Mouse (Mus musculus) cerebellum, adult 2 months (tissue): ENCODE measurements around the gene Gm28036. TPM values are rescaled to one million over a fixed set of nuclear protein-coding genes. Genes with fewer than 3 reads are reported as not detected.
"Not testable (repeated sequence)": the region's sequence is repeated elsewhere in the genome, so short reads cannot be mapped to it uniquely, and the experiment has no call there.

Source experiments
- DNase-seq, 2 experiments: peaks; one replicate each; pipeline ENCODE4 v3.0.0; 2021
- H3K27ac ChIP-seq: fragments of 200-500 bp; 2 replicates; pipeline ENCODE4 v1.5.1; 2012; ENCODE audit warnings: low read length, control low read depth, inconsistent platforms; ENCODE audit not compliant: insufficient read depth
- H3K27me3 ChIP-seq: fragments of 200-500 bp; 2 replicates; pipeline ENCODE4 v1.6.1; 2012; ENCODE audit warnings: inconsistent platforms, mild to moderate bottlenecking, low read length, moderate library complexity; ENCODE audit not compliant: control insufficient read depth, insufficient read depth
- H3K4me1 ChIP-seq: fragments of 200-500 bp; 2 replicates; pipeline ENCODE4 v1.6.1; 2011; ENCODE audit warnings: low read length; ENCODE audit not compliant: control insufficient read depth, insufficient read depth
- H3K4me3 ChIP-seq: fragments of 200-500 bp; replicated peaks from 2 replicates; pipeline ENCODE3; 2011; ENCODE audit warnings: mild to moderate bottlenecking, low read depth, low read length, control low read depth; ENCODE audit not compliant: insufficient read depth
- CTCF ChIP-seq: fragments of 200-500 bp; IDR thresholded peaks from 2 replicates; pipeline ENCODE4 v1.5.1; 2011; ENCODE audit warnings: low read depth, mild to moderate bottlenecking, control low read depth, low read length, moderate library complexity, borderline replicate concordance; ENCODE audit not compliant: insufficient read depth
- POLR2A ChIP-seq: fragments of 200-500 bp; IDR thresholded peaks from 2 replicates; pipeline ENCODE4 v1.6.1; 2011; ENCODE audit warnings: low read length, control low read depth, borderline replicate concordance; ENCODE audit not compliant: insufficient read depth
- WGBS: fragments of 180-500 bp; shearing (Covaris S2); methylation state at CpG from one replicate; pipeline ENCODE4 v1.1.7; 2018; 5-methylcytosine and 5-hydroxymethylcytosine counted together
- polyA plus RNA-seq: library from polyadenylated mRNA; depleted of rRNA; stranded (reverse); fragments of >200 nt; gene quantifications from 2 replicates; pipeline ENCODE4 v1.2.3, GENCODE M21; 2012

Gm28036 gene
- polyA plus RNA-seq, 1 experiment = 5.7 TPM

GRCm38 (mm10) chr2:156143953-156144724 lies 17.2 kb upstream of the Gm28036 start, which contains the start of the genes Romo1 and Nfs1:
Gene Romo1, plus strand, starts transcription at chr2:156144039.
Gene Nfs1, minus strand, starts transcription at chr2:156144186.
- Histone ChIP-seq H3K27me3 (no peaks in the 10 kb centered on the region), H3K4me3 (peak within 1 kb of the TSS; percentile 85), H3K4me1 (no peaks in the 10 kb centered on the region), H3K27ac (peak within 1 kb of the TSS; percentile 54; the same call in 1 of the 2 replicates)
- peak; percentile 88 to 91 for DNase-seq
- WGBS = under 1% methylated on average over 70 of the region's 70 CpGs
- TF ChIP-seq POLR2A (peak; percentile 70; the same call in 1 of the 2 replicates), CTCF (peak; percentile 9; the same call in 1 of the 2 replicates)

- TF ChIP-seq POLR2A (no peak), CTCF (no peak)
- DNase-seq = no peak
- Histone ChIP-seq H3K4me3 (peak overlapping the region; percentile 85), H3K27ac (no peak overlapping the region), H3K27me3 (no peaks in the 10 kb centered on the region), H3K4me1 (no peaks in the 10 kb centered on the region)
- 1% methylated on average over 16 of the region's 16 CpGs for WGBS
Observed at GRCm38 (mm10) chr2:156143367-156143766, 16.5 kb upstream of the Gm28036 start.

GRCm38 (mm10) chr2:156142820-156143219 lies 15.9 kb upstream of the Gm28036 start:
- peak overlapping the region; percentile 85 for H3K4me3 ChIP-seq
- 74% methylated on average over 2 of the region's 2 CpGs for WGBS
- no peak overlapping the region for H3K27ac ChIP-seq

GRCm38 (mm10) chr2:156135695-156136094 lies 8.8 kb upstream of the Gm28036 start:
- TF ChIP-seq POLR2A (no peak), CTCF (peak; percentile 38; the same call in 1 of the 2 replicates)
- H3K27ac ChIP-seq = no peak overlapping the region
- no peak for DNase-seq
- H3K4me3 ChIP-seq = no peak overlapping the region
- no peaks in the 10 kb centered on the region for H3K27me3 ChIP-seq
- no peaks in the 10 kb centered on the region for H3K4me1 ChIP-seq
- 89% methylated on average over 6 of the region's 6 CpGs for WGBS

More at GRCm38 (mm10) chr2:156142820-156143219, 15.9 kb upstream of the Gm28036 start:
- no peaks in the 10 kb centered on the region for H3K27me3 ChIP-seq
- H3K4me1 ChIP-seq = no peaks in the 10 kb centered on the region
- no peak for TF ChIP-seq POLR2A
- no peak for TF ChIP-seq CTCF
- DNase-seq = no peak

GRCm38 (mm10) chr2:156134161-156134560 lies 7.3 kb upstream of the Gm28036 start:
- whole genome bisulfite sequencing = 92% methylated on average over 5 of the region's 5 CpGs
- TF ChIP-seq CTCF (no peak), POLR2A (no peak)
- Histone ChIP-seq H3K27me3 (no peaks in the 10 kb centered on the region), H3K4me1 (no peaks in the 10 kb centered on the region), H3K4me3 (no peak overlapping the region), H3K27ac (no peak overlapping the region)
- DNase-seq = no peak

- H3K4me3 ChIP-seq = no peak overlapping the region
- DNase-seq = no peak
- no peaks in the 10 kb centered on the region for H3K4me1 ChIP-seq
- 92% methylated on average over 5 of the region's 5 CpGs for WGBS
- no peak overlapping the region for H3K27ac ChIP-seq
- no peaks in the 10 kb centered on the region for H3K27me3 ChIP-seq
- no peak for TF ChIP-seq POLR2A
- no peak for TF ChIP-seq CTCF
Observed at GRCm38 (mm10) chr2:156123731-156124130, 3.2 kb downstream of the Gm28036 start.

GRCm38 (mm10) chr2:156119566-156119965 lies 7.3 kb downstream of the Gm28036 start:
- Histone ChIP-seq H3K27me3 (no peaks in the 10 kb centered on the region), H3K4me1 (no peaks in the 10 kb centered on the region), H3K4me3 (no peak overlapping the region), H3K27ac (no peak overlapping the region)
- DNase-seq = no peak
- TF ChIP-seq POLR2A (no peak), CTCF (no peak)

- 14% methylated on average over 5 of the region's 5 CpGs for WGBS
- peak overlapping the region; percentile 83 for H3K4me3 ChIP-seq
- DNase-seq, H3K27ac ChIP-seq, H3K27me3 ChIP-seq, H3K4me1 ChIP-seq: not testable (repeated sequence)
Observed at GRCm38 (mm10) chr2:156112080-156112423, 14.8 kb downstream of the Gm28036 start.
